Mouse (Mus musculus): Measurements from ENCODE around the gene Dnmt3l.

DNA sequence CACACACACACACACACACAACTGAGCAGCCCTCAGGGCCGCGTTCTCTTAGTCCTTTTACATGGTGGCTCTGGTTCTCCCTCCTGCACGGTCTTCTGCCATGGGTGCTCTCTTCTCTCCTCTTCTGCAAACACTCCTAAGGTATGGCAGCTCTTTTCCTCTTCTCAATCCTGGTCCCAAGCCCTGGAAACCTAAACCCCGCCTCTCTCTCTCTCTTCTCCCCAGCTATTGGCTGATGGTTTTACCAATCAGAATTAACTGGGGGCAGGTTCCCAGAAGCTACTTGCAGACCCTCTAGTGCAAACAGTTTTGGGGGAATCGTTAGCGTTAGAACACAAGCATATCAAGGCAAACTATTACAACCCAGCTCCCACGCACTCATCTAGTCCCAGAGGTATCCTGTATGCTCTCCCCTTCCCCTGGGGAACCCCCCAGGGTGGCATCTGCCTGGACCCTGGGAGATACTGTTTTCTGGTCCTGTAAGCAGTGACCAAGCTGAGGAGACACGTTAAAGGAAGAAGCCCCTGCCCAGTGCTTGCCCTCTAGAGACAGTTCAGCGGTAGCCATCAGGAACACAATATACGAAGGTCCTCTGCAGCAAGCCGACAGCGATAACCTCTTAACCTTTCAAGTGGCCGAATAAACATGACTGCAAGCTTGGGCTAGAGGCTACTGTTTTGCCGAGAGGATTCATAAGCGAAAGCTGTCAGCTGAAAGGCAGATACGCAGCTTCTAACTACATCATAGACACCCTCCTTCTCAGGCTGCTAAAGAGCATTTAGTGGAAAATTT, 59.4 kb downstream of the Dnmt3l start:
- TF ChIP-seq GATA1 (IDR thresholded peaks at IDR 0.05; ENCODE audit: borderline replicate concordance, low read length) (no peak), FLI1 (IDR thresholded peaks at IDR 0.05; ENCODE audit: low read length) (no peak)

All from megakaryocyte, embryonic 14.5 days (primary cell).